Mouse (Mus musculus) olfactory bulb, adult 2 months (tissue): ENCODE results near the gene Acap1. TPM values are rescaled to one million over a fixed set of nuclear protein-coding genes. Genes with fewer than 3 reads are reported as not detected.

Experiments
- H3K27ac ChIP-seq: fragments of 200-500 bp; 2 replicates; pipeline ENCODE4 v1.5.1; 2012; ENCODE audit warnings: low read depth, low read length; ENCODE audit not compliant: insufficient read depth
- H3K4me1 ChIP-seq: fragments of 200-500 bp; 2 replicates; pipeline ENCODE4 v1.6.1; 2012; ENCODE audit warnings: low read length; ENCODE audit not compliant: control insufficient read depth, insufficient read depth
- H3K4me3 ChIP-seq: fragments of 200-500 bp; 2 replicates; pipeline ENCODE4 v1.5.1; 2012; ENCODE audit warnings: mild to moderate bottlenecking, low read depth, low read length, moderate library complexity; ENCODE audit not compliant: insufficient read depth
- CTCF ChIP-seq: fragments of 200-500 bp; IDR thresholded peaks from 2 replicates; pipeline ENCODE4 v1.5.1; 2012; ENCODE audit warnings: low read depth, mild to moderate bottlenecking, low read length, moderate library complexity; ENCODE audit not compliant: insufficient read depth
- POLR2A ChIP-seq: fragments of 200-500 bp; IDR thresholded peaks from 2 replicates; pipeline ENCODE4 v1.6.1; 2012; ENCODE audit warnings: mild to moderate bottlenecking, low read depth, low read length, moderate library complexity; ENCODE audit not compliant: insufficient read depth
- WGBS: fragments of 180-500 bp; shearing (Covaris S2); methylation state at CpG from one replicate; pipeline ENCODE4 v1.1.7; 2018; 5-methylcytosine and 5-hydroxymethylcytosine counted together
- polyA plus RNA-seq: library from polyadenylated mRNA; stranded (reverse); fragments of >200 nt; gene quantifications from 2 replicates; pipeline ENCODE4 v1.2.4, GENCODE M21; 2012; ENCODE audit warnings: low replicate concordance; ENCODE audit not compliant: missing spikeins, insufficient read depth, insufficient read length

Gene Acap1
- polyA plus RNA-seq, 1 experiment = 120 TPM

GRCm38 (mm10) chr11:69927501-69927900 lies 32.2 kb upstream of the Acap1 start:
- no peak for TF ChIP-seq POLR2A
- no peak for TF ChIP-seq CTCF
- WGBS = 99% methylated on average over 2 of the region's 2 CpGs
- H3K27ac ChIP-seq = no peak overlapping the region
- H3K4me1 ChIP-seq = no peaks in the 10 kb centered on the region
- no peak overlapping the region for H3K4me3 ChIP-seq

GRCm38 (mm10) chr11:69922796-69923195 lies 27.5 kb upstream of the Acap1 start:
- TF ChIP-seq POLR2A = no peak
- no peak for TF ChIP-seq CTCF
- WGBS = 64% methylated on average over 3 of the region's 3 CpGs
- H3K4me3 ChIP-seq = no peak overlapping the region
- peaks cover 8% of the 10 kb centered on the region for H3K4me1 ChIP-seq
- H3K27ac ChIP-seq = no peak overlapping the region

GRCm38 (mm10) chr11:69922012-69922756 lies 26.8 kb upstream of the Acap1 start:
- TF ChIP-seq POLR2A = no peak
- TF ChIP-seq CTCF = no peak
- WGBS = 4% methylated on average over 12 of the region's 12 CpGs
- Histone ChIP-seq H3K4me3 (peak overlapping the region; percentile 59), H3K27ac (peak overlapping the region; percentile 93), H3K4me1 (peaks cover 8% of the 10 kb centered on the region)

- Histone ChIP-seq H3K4me3 (peak within 1 kb of the TSS; percentile 100), H3K4me1 (peaks cover 8% of the 10 kb centered on the region), H3K27ac (peak within 1 kb of the TSS; percentile 98)
- TF ChIP-seq CTCF (0 out of 2 replicates have a peak, but pooled peaks have one; percentile 33), POLR2A (peak; percentile 69)
- WGBS = under 1% methylated on average over 78 of the region's 78 CpGs
Observed at GRCm38 (mm10) chr11:69921114-69922011, 26.0 kb upstream of the Acap1 start, which contains the start of gene Eif5a. Eif5a (minus strand) TSS chr11:69921958.

- H3K27ac ChIP-seq = peak overlapping the region; percentile 98
- WGBS = 1% methylated on average over 61 of the region's 65 CpGs
- H3K4me3 ChIP-seq = peak overlapping the region; percentile 100
- H3K4me1 ChIP-seq = peaks cover 15% of the 10 kb centered on the region
- TF ChIP-seq CTCF = no peak
- TF ChIP-seq POLR2A = no peak
Observed at GRCm38 (mm10) chr11:69920266-69921031, 25.1 kb upstream of the Acap1 start.

- H3K27ac ChIP-seq = 0 out of 2 replicates have a peak overlapping the region, but pooled peaks have one; percentile 28
- 1% methylated on average over 17 of the region's 17 CpGs for WGBS
- TF ChIP-seq POLR2A (no peak), CTCF (no peak)
Observed at GRCm38 (mm10) chr11:69919661-69920265, 24.4 kb upstream of the Acap1 start.

GRCm38 (mm10) chr11:69919053-69919452 lies 23.7 kb upstream of the Acap1 start:
- H3K4me3 ChIP-seq = no peak overlapping the region
- H3K27ac ChIP-seq = no peak overlapping the region
- TF ChIP-seq CTCF = no peak
- no peak for TF ChIP-seq POLR2A
- WGBS = 70% methylated on average over 9 of the region's 9 CpGs
- peaks cover 21% of the 10 kb centered on the region for H3K4me1 ChIP-seq

More at GRCm38 (mm10) chr11:69919661-69920265, 24.4 kb upstream of the Acap1 start:
- H3K4me3 ChIP-seq = peak overlapping the region; percentile 100
- peaks cover 20% of the 10 kb centered on the region for H3K4me1 ChIP-seq

- Histone ChIP-seq H3K27ac (no peak overlapping the region), H3K4me1 (peaks cover 27% of the 10 kb centered on the region), H3K4me3 (no peak overlapping the region)
- TF ChIP-seq POLR2A (no peak), CTCF (no peak)
- 78% methylated on average over 5 of the region's 5 CpGs for WGBS
Observed at GRCm38 (mm10) chr11:69918118-69918517, 22.8 kb upstream of the Acap1 start.
